Comparison of ENCODE assay signal across 15 mouse cellular contexts in the genomic region with DNA sequence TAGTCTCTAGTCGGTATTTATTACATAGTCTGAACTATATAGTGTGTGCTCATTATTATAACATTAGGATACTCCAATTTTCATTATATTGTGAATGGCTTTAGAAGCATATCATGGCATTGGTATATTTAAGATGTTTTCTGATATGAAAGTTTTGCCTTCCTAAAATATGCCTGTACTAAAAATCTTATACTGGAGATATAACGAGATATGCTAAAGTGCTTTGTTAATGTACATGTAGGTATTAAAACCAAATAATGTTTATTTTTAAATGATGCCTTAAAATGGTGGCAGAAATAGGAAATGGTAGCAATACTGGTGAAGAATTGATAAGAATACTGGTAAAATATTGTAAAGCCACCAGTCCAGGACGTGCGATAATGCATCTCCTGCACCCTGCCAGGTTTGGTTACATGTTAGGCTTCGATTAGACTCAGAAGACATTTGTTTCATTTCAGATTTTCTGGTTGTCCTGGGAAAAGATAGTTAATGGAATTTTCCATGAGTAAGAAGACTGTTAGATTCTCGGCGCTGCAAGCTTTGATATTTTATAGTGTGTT. TPM values are rescaled to one million over a fixed set of nuclear protein-coding genes. Genes with fewer than 3 reads are reported as not detected.
DNase-seq lines count a peak whose midpoint lies in the region; ATAC-seq and TF ChIP-seq lines count a peak whose summit lies in the region.
"Had no signal": no experiment of that assay in that cellular context is flagged by ENCODE, and none has a peak within 500 bp of the region (broad histone marks: within the 10 kb centered on the region; RNA-seq: fewer than 3 reads in every experiment).

No protein-coding gene starts in this region.

- H3K27ac ChIP-seq in forebrain, embryonic 14.5 days (ENCODE audit: low read depth, low read length) = peak overlapping the region; percentile 86; the same call in 1 of the 2 replicates
- H3K27ac ChIP-seq in forebrain, embryonic 11.5 days (ENCODE audit: low read depth, low read length) = no peak overlapping the region
- H3K27ac ChIP-seq in layer of hippocampus, adult 2 months = peak overlapping the region; percentile 89
- peak overlapping the region; percentile 69 for H3K27ac ChIP-seq in midbrain, embryonic 15.5 days

- no peak overlapping the region for H3K9ac ChIP-seq in forebrain, embryonic 14.5 days (ENCODE audit: low read length)
- H3K9ac ChIP-seq in forebrain, embryonic 11.5 days (ENCODE audit: low read length) = no peak overlapping the region
- H3K9ac ChIP-seq in midbrain, embryonic 15.5 days = no peak overlapping the region
- H3K9ac ChIP-seq: embryonic facial prominence, embryonic 13.5 days; lung, embryonic 14.5 days had no signal

- H3K4me2 ChIP-seq in forebrain, embryonic 14.5 days (ENCODE audit: low read length) = no peak overlapping the region
- no peak overlapping the region for H3K4me2 ChIP-seq in forebrain, embryonic 11.5 days (ENCODE audit: low read depth, low read length, severe bottlenecking)
- H3K4me2 ChIP-seq in midbrain, embryonic 15.5 days = no peak overlapping the region

- intact Hi-C loops in left cerebral cortex, postnatal 36 days (cut with DNase I) = no loop called here

- H3K4me3 ChIP-seq in forebrain, embryonic 14.5 days (ENCODE audit: low read depth, low read length) = no peak overlapping the region
- no peak overlapping the region for H3K4me3 ChIP-seq in forebrain, embryonic 11.5 days (ENCODE audit: low read depth, low read length)
- H3K4me3 ChIP-seq in layer of hippocampus, adult 2 months = peak overlapping the region; percentile 22
- no peak overlapping the region for H3K4me3 ChIP-seq in midbrain, embryonic 15.5 days
- H3K4me3 ChIP-seq: embryonic facial prominence, embryonic 13.5 days; myocyte had no signal

- TF ChIP-seq CTCF in layer of hippocampus, adult 2 months (conservative IDR thresholded peaks at IDR 0.05) = no peak

- no peaks in the 10 kb centered on the region for H3K9me3 ChIP-seq in forebrain, embryonic 14.5 days (replicated peaks; ENCODE audit: control insufficient read depth, low read length)
- no peaks in the 10 kb centered on the region for H3K9me3 ChIP-seq in forebrain, embryonic 11.5 days (ENCODE audit: control insufficient read depth, low read length)
- no peaks in the 10 kb centered on the region for H3K9me3 ChIP-seq in midbrain, embryonic 15.5 days
- H3K9me3 ChIP-seq: embryonic facial prominence, embryonic 13.5 days had no signal

- DNase-seq in forebrain, embryonic 14.5 days (ENCODE audit: low spot score) = no peak
- DNase-seq in forebrain, embryonic 11.5 days (ENCODE audit: low spot score) = no peak
- DNase-seq in layer of hippocampus, adult 2 months (ENCODE audit: low spot score in 2 of 2) = no peak
- DNase-seq in layer of hippocampus, adult 9-10 months (ENCODE audit: low spot score) = no peak
- DNase-seq in MEL-GATA-1-ER (ENCODE audit: extremely low read depth, low read depth) = peak; percentile 47
- DNase-seq in layer of hippocampus, postnatal 25 days (ENCODE audit: extremely low spot score in 1 of 2, low spot score in 1 of 2) = no peak
- no peak for DNase-seq in left cerebral cortex, postnatal 36 days (ENCODE audit: low spot score in 2 of 2)
- DNase-seq: adrenal gland, postnatal 36 days; cerebellum, adult 18-20 months; left cerebral cortex, postnatal 4 days had no signal

- H3K4me1 ChIP-seq in forebrain, embryonic 14.5 days (ENCODE audit: control insufficient read depth, insufficient read depth, low read length) = peaks cover 18% of the 10 kb centered on the region
- no peaks in the 10 kb centered on the region; the same call in 1 of the 2 replicates for H3K4me1 ChIP-seq in forebrain, embryonic 11.5 days (replicated peaks; ENCODE audit: control insufficient read depth, insufficient read depth, low read length)
- H3K4me1 ChIP-seq in midbrain, embryonic 15.5 days = peaks cover 35% of the 10 kb centered on the region

- no peaks in the 10 kb centered on the region for H3K36me3 ChIP-seq in forebrain, embryonic 14.5 days (ENCODE audit: control insufficient read depth, insufficient read depth, low read length)
- H3K36me3 ChIP-seq in forebrain, embryonic 11.5 days (ENCODE audit: control insufficient read depth, insufficient read depth, low read length) = no peaks in the 10 kb centered on the region
- no peaks in the 10 kb centered on the region for H3K36me3 ChIP-seq in midbrain, embryonic 15.5 days (replicated peaks)
- H3K36me3 ChIP-seq: embryonic facial prominence, embryonic 13.5 days had no signal

- no peaks in the 10 kb centered on the region for H3K27me3 ChIP-seq in forebrain, embryonic 14.5 days (replicated peaks; ENCODE audit: control insufficient read depth, insufficient read depth, low read length)
- no peaks in the 10 kb centered on the region for H3K27me3 ChIP-seq in forebrain, embryonic 11.5 days (ENCODE audit: control insufficient read depth, insufficient read depth, low read length)
- no peaks in the 10 kb centered on the region for H3K27me3 ChIP-seq in midbrain, embryonic 15.5 days (replicated peaks)
- H3K27me3 ChIP-seq: embryonic facial prominence, embryonic 13.5 days had no signal

- 88% methylated on average over 7 of the region's 7 CpGs for WGBS in forebrain, embryonic 14.5 days
- 95% methylated on average over 7 of the region's 7 CpGs for WGBS in forebrain, embryonic 11.5 days
- WGBS in midbrain, embryonic 15.5 days = 78% methylated on average over 7 of the region's 7 CpGs

- no peak for ATAC-seq in forebrain, embryonic 14.5 days
- no peak for ATAC-seq in forebrain, embryonic 11.5 days (replicated peaks; ENCODE audit: low FRiP score)
- no peak for ATAC-seq in midbrain, embryonic 15.5 days (replicated peaks)
- ATAC-seq: intestine, embryonic 16.5 days had no signal

RNA-seq across cellular contexts. Expression of gene Atf7ip, which starts 45.7 kb away (rescaled TPM):
- polyA plus RNA-seq in forebrain, embryonic 14.5 days (2014; fragmentation: Nextera tagmentation; extraction: Ambion mirVana) = 27.1 and 42.0 TPM in 2 replicates
- 57.8 and 66.6 TPM in 2 replicates for polyA plus RNA-seq in forebrain, embryonic 11.5 days (2014; fragmentation: Nextera tagmentation; extraction: Ambion mirVana)
- total RNA-seq in layer of hippocampus, adult 2 months (2021) = 100 to 1,000 TPM; 103 to 116 TPM
- polyA plus RNA-seq in midbrain, embryonic 15.5 days (2015; fragmentation: Nextera tagmentation; extraction: Ambion mirVana) = 43.4 and 44.7 TPM in 2 replicates
- 100 to 1,000 TPM; 105 to 131 TPM for total RNA-seq in layer of hippocampus, postnatal 25 days (2021)
- total RNA-seq in left cerebral cortex, postnatal 36 days (2021) = 100 to 1,000 TPM; 102 to 125 TPM
